Mouse (Mus musculus) forebrain, embryonic 12.5 days (tissue): ENCODE measurements around the gene Tuft1. TPM values are rescaled to one million over a fixed set of nuclear protein-coding genes. Genes with fewer than 3 reads are reported as not detected.
A peak's percentile ranks its signal among the peaks of the same experiment; 100 is the strongest.
"Not testable (repeated sequence)": the region's sequence is repeated elsewhere in the genome, so short reads cannot be mapped to it uniquely, and the experiment has no call there.

Source experiments
- ATAC-seq: fragments of 200-750 bp; cut with Nextera tagmentation; 2 replicates; pipeline ENCODE4 v1.8.0; 2017; ENCODE audit warnings: moderate TSS enrichment; ENCODE audit not compliant: low FRiP score
- H3K27ac ChIP-seq: fragments of 300-500 bp; sonication (generic); 2 replicates; pipeline ENCODE4 v1.5.1; 2016; ENCODE audit warnings: mild to moderate bottlenecking
- H3K27me3 ChIP-seq: fragments of 300-500 bp; sonication (generic); 2 replicates; pipeline ENCODE4 v1.6.1; 2016; ENCODE audit warnings: mild to moderate bottlenecking
- H3K36me3 ChIP-seq: fragments of 300-500 bp; sonication (generic); replicated peaks from 2 replicates; pipeline ENCODE4 v1.6.1; 2016; ENCODE audit warnings: mild to moderate bottlenecking
- H3K4me1 ChIP-seq: fragments of 300-500 bp; sonication (generic); 2 replicates; pipeline ENCODE4 v1.6.1; 2016
- H3K4me2 ChIP-seq: fragments of 300-500 bp; sonication (generic); 2 replicates; pipeline ENCODE4 v1.6.1; 2016; ENCODE audit warnings: mild to moderate bottlenecking, moderate library complexity
- H3K4me3 ChIP-seq: fragments of 300-500 bp; sonication (generic); replicated peaks from 2 replicates; pipeline ENCODE4 v1.5.1; 2016; ENCODE audit warnings: mild to moderate bottlenecking
- H3K9ac ChIP-seq: fragments of 300-500 bp; sonication (generic); 2 replicates; pipeline ENCODE4 v1.6.1; 2016; ENCODE audit warnings: mild to moderate bottlenecking
- H3K9me3 ChIP-seq: fragments of 300-500 bp; sonication (generic); 2 replicates; pipeline ENCODE4 v1.6.1; 2016
- WGBS: fragments of 180-500 bp; shearing (Covaris S2); methylation state at CpG from one replicate; pipeline ENCODE4 v1.1.7; 2016; 5-methylcytosine and 5-hydroxymethylcytosine counted together
- polyA plus RNA-seq: library from polyadenylated mRNA; unstranded; fragments of >200 nt; fragmentation: Nextera tagmentation; extraction: Ambion mirVana; gene quantifications from 2 replicates; pipeline ENCODE4 v1.2.1, GENCODE M21; 2016

Tuft1 gene
- polyA plus RNA-seq, 1 experiment from 2014 or later, result 3.2 TPM

- Histone ChIP-seq H3K4me2 (no peak overlapping the region), H3K27me3 (no peaks in the 10 kb centered on the region), H3K4me3 (no peak overlapping the region), H3K4me1 (peaks cover 12% of the 10 kb centered on the region), H3K9ac (no peak overlapping the region), H3K36me3 (no peaks in the 10 kb centered on the region), H3K27ac (no peak overlapping the region), H3K9me3 (no peaks in the 10 kb centered on the region)
- 90% methylated on average over 7 of the region's 7 CpGs for WGBS
- no peak for ATAC-seq
Measured at GRCm38 (mm10) chr3:94650409-94650808, 8.3 kb downstream of the Tuft1 start.

GRCm38 (mm10) chr3:94648755-94649590, 9.7 kb downstream of the Tuft1 start:
- no peak overlapping the region for H3K4me2 ChIP-seq
- H3K27me3 ChIP-seq, result no peaks in the 10 kb centered on the region
- H3K4me1 ChIP-seq, result peaks cover 12% of the 10 kb centered on the region
- H3K9me3 ChIP-seq, result no peaks in the 10 kb centered on the region
- peak; percentile 36; the same call in 1 of the 2 replicates for ATAC-seq
- WGBS, result 34% methylated on average over 6 of the region's 6 CpGs
- H3K36me3 ChIP-seq, result no peaks in the 10 kb centered on the region
- no peak overlapping the region for H3K9ac ChIP-seq
- H3K27ac ChIP-seq, result no peak overlapping the region
- no peak overlapping the region for H3K4me3 ChIP-seq

- not testable (repeated sequence) for H3K27ac ChIP-seq, H3K9me3 ChIP-seq, ATAC-seq, H3K4me3 ChIP-seq, H3K4me2 ChIP-seq, H3K27me3 ChIP-seq, H3K36me3 ChIP-seq, H3K4me1 ChIP-seq, H3K9ac ChIP-seq
- 86% methylated on average over 2 of the region's 2 CpGs for WGBS
Measured at GRCm38 (mm10) chr3:94642495-94643162, 16.0 kb downstream of the Tuft1 start, which contains the start of gene Gm10972. Gene Gm10972, plus strand, starts transcription at chr3:94643112.

- Histone ChIP-seq H3K9me3 (no peaks in the 10 kb centered on the region), H3K4me3 (no peak overlapping the region), H3K27me3 (no peaks in the 10 kb centered on the region), H3K27ac (no peak overlapping the region), H3K4me2 (no peak overlapping the region), H3K4me1 (no peaks in the 10 kb centered on the region), H3K36me3 (no peaks in the 10 kb centered on the region), H3K9ac (no peak overlapping the region)
- 87% methylated on average over 3 of the region's 3 CpGs for WGBS
- no peak for ATAC-seq
Measured at GRCm38 (mm10) chr3:94629876-94630275, 28.8 kb downstream of the Tuft1 start.

GRCm38 (mm10) chr3:94628712-94629111, 30.0 kb downstream of the Tuft1 start:
- Histone ChIP-seq H3K27ac (no peak overlapping the region), H3K9ac (no peak overlapping the region), H3K27me3 (no peaks in the 10 kb centered on the region), H3K36me3 (no peaks in the 10 kb centered on the region), H3K4me3 (no peak overlapping the region), H3K4me2 (no peak overlapping the region), H3K9me3 (no peaks in the 10 kb centered on the region), H3K4me1 (no peaks in the 10 kb centered on the region)
- 91% methylated on average over 5 of the region's 5 CpGs for WGBS
- ATAC-seq, result no peak

GRCm38 (mm10) chr3:94624281-94624680, 34.4 kb downstream of the Tuft1 start:
- Histone ChIP-seq H3K9ac (no peak overlapping the region), H3K27me3 (no peaks in the 10 kb centered on the region), H3K4me1 (no peaks in the 10 kb centered on the region), H3K36me3 (no peaks in the 10 kb centered on the region; the same call in 1 of the 2 replicates), H3K9me3 (no peaks in the 10 kb centered on the region), H3K27ac (no peak overlapping the region), H3K4me3 (no peak overlapping the region), H3K4me2 (no peak overlapping the region)
- 94% methylated on average over 4 of the region's 4 CpGs for WGBS
- no peak for ATAC-seq

GRCm38 (mm10) chr3:94622550-94622949, 36.1 kb downstream of the Tuft1 start:
- Histone ChIP-seq H3K4me1 (no peaks in the 10 kb centered on the region), H3K4me3 (no peak overlapping the region), H3K36me3 (no peaks in the 10 kb centered on the region; the same call in 1 of the 2 replicates), H3K4me2 (no peak overlapping the region), H3K9me3 (no peaks in the 10 kb centered on the region), H3K27ac (no peak overlapping the region), H3K27me3 (no peaks in the 10 kb centered on the region), H3K9ac (no peak overlapping the region)
- no peak for ATAC-seq
- WGBS, result 92% methylated on average over 10 of the region's 10 CpGs

- Histone ChIP-seq H3K4me2 (no peak overlapping the region), H3K9ac (no peak overlapping the region), H3K36me3 (no peaks in the 10 kb centered on the region; the same call in 1 of the 2 replicates), H3K4me1 (no peaks in the 10 kb centered on the region), H3K4me3 (no peak overlapping the region), H3K27ac (peak overlapping the region; percentile 5; the same call in 1 of the 2 replicates), H3K9me3 (no peaks in the 10 kb centered on the region), H3K27me3 (no peaks in the 10 kb centered on the region)
- no peak for ATAC-seq
- WGBS, result 87% methylated on average over 11 of the region's 11 CpGs
Measured at GRCm38 (mm10) chr3:94621740-94622507, 36.7 kb downstream of the Tuft1 start.

GRCm38 (mm10) chr3:94616717-94617116, 42.0 kb downstream of the Tuft1 start:
- no peak for ATAC-seq
- Histone ChIP-seq H3K27ac (no peak overlapping the region), H3K4me2 (no peak overlapping the region), H3K4me3 (no peak overlapping the region), H3K27me3 (no peaks in the 10 kb centered on the region), H3K36me3 (no peaks in the 10 kb centered on the region), H3K9me3 (no peaks in the 10 kb centered on the region), H3K9ac (no peak overlapping the region), H3K4me1 (peaks cover 4% of the 10 kb centered on the region; the same call in 1 of the 2 replicates)
- 68% methylated on average over 4 of the region's 4 CpGs for WGBS

- H3K9me3 ChIP-seq, result no peaks in the 10 kb centered on the region
- no peak for ATAC-seq
Measured at GRCm38 (mm10) chr3:94613258-94613878, 45.3 kb downstream of the Tuft1 start.

GRCm38 (mm10) chr3:94612274-94612673, 46.4 kb downstream of the Tuft1 start:
- no peak overlapping the region for H3K4me3 ChIP-seq
- ATAC-seq, result no peak
- no peaks in the 10 kb centered on the region for H3K9me3 ChIP-seq
- no peak overlapping the region for H3K4me2 ChIP-seq
- no peaks in the 10 kb centered on the region for H3K36me3 ChIP-seq
- no peak overlapping the region for H3K27ac ChIP-seq
- H3K4me1 ChIP-seq, result peaks cover 4% of the 10 kb centered on the region; the same call in 1 of the 2 replicates
- whole genome bisulfite sequencing, result 83% methylated on average over 1 of the region's 1 CpGs
- no peaks in the 10 kb centered on the region for H3K27me3 ChIP-seq
- no peak overlapping the region for H3K9ac ChIP-seq

More at GRCm38 (mm10) chr3:94613258-94613878, 45.3 kb downstream of the Tuft1 start:
- H3K4me3 ChIP-seq, result no peak overlapping the region
- H3K4me1 ChIP-seq, result peaks cover 4% of the 10 kb centered on the region; the same call in 1 of the 2 replicates
- H3K36me3 ChIP-seq, result no peaks in the 10 kb centered on the region
- no peaks in the 10 kb centered on the region for H3K27me3 ChIP-seq
- H3K27ac ChIP-seq, result no peak overlapping the region
- no peak overlapping the region for H3K4me2 ChIP-seq
- H3K9ac ChIP-seq, result no peak overlapping the region
- WGBS, result 67% methylated on average over 7 of the region's 7 CpGs

GRCm38 (mm10) chr3:94611834-94612233, 46.8 kb downstream of the Tuft1 start:
- H3K9ac ChIP-seq, result no peak overlapping the region
- WGBS, result 80% methylated on average over 5 of the region's 5 CpGs
- H3K36me3 ChIP-seq, result no peaks in the 10 kb centered on the region
- H3K27me3 ChIP-seq, result no peaks in the 10 kb centered on the region
- no peaks in the 10 kb centered on the region for H3K9me3 ChIP-seq
- H3K4me2 ChIP-seq, result no peak overlapping the region
- H3K27ac ChIP-seq, result no peak overlapping the region
- no peak for ATAC-seq
- H3K4me1 ChIP-seq, result peaks cover 4% of the 10 kb centered on the region; the same call in 1 of the 2 replicates
- no peak overlapping the region for H3K4me3 ChIP-seq
